Mouse (Mus musculus): ENCODE data around the gene Utp18. TPM values are rescaled to one million over a fixed set of nuclear protein-coding genes. Genes with fewer than 3 reads are reported as not detected.

Gene Utp18
- total and polyA plus RNA-seq, 3 experiments, result 2.9 to 11.3 (median 9.9) TPM

- Histone ChIP-seq H3K4me3 (no peak overlapping the region), H3K79me2 (replicated peaks; ENCODE audit: control insufficient read depth, insufficient read depth, low read length) (no peaks in the 10 kb centered on the region), H3K27me3 (ENCODE audit: control insufficient read depth, insufficient read depth, low read length) (no peaks in the 10 kb centered on the region), H3K4me1 (ENCODE audit: control insufficient read depth, insufficient read depth, low read length) (no peaks in the 10 kb centered on the region), H3K36me3 (ENCODE audit: control insufficient read depth, insufficient read depth, low read length) (no peaks in the 10 kb centered on the region), H3K27ac (no peak overlapping the region), H3K9ac (ENCODE audit: low read depth, low read length) (no peak overlapping the region)
- 33% methylated on average over 2 of the region's 2 CpGs for WGBS
- DNase-seq, result no peak
- intact Hi-C loops (cut with DNase I), result no loop called here
- TF ChIP-seq CTCF (IDR thresholded peaks at IDR 0.05), result no peak
- TF ChIP-seq POLR2A (IDR thresholded peaks at IDR 0.05; ENCODE audit: insufficient read depth, low read depth, low read length), result no peak
- TF ChIP-seq EP300 (IDR thresholded peaks at IDR 0.05; ENCODE audit: insufficient read depth, low read depth, low read length), result no peak
Measured at GRCm38 (mm10) chr11:93847342-93847741, 38.2 kb downstream of the Utp18 start.

GRCm38 (mm10) chr11:93835800-93836199 lies 49.8 kb downstream of the Utp18 start:
- intact Hi-C loops (cut with DNase I), result no loop called here
- TF ChIP-seq POLR2A (IDR thresholded peaks at IDR 0.05; ENCODE audit: insufficient read depth, low read depth, low read length) (no peak), CTCF (IDR thresholded peaks at IDR 0.05) (no peak), EP300 (IDR thresholded peaks at IDR 0.05; ENCODE audit: insufficient read depth, low read depth, low read length) (no peak)
- H3K27me3 ChIP-seq (ENCODE audit: control insufficient read depth, insufficient read depth, low read length), result no peaks in the 10 kb centered on the region
- no peak overlapping the region for H3K9ac ChIP-seq (ENCODE audit: low read depth, low read length)
- WGBS, result 27% methylated on average over 2 of the region's 2 CpGs
- no peak for DNase-seq
- no peak overlapping the region for H3K27ac ChIP-seq
- H3K4me3 ChIP-seq, result no peak overlapping the region
- H3K79me2 ChIP-seq (replicated peaks; ENCODE audit: control insufficient read depth, insufficient read depth, low read length), result no peaks in the 10 kb centered on the region
- no peaks in the 10 kb centered on the region for H3K4me1 ChIP-seq (ENCODE audit: control insufficient read depth, insufficient read depth, low read length)
- no peaks in the 10 kb centered on the region for H3K36me3 ChIP-seq (ENCODE audit: control insufficient read depth, insufficient read depth, low read length)

GRCm38 (mm10) chr11:93829971-93830370 lies 55.6 kb downstream of the Utp18 start:
- intact Hi-C loops (cut with DNase I), result no loop called here
- no peak overlapping the region for H3K9ac ChIP-seq (ENCODE audit: low read depth, low read length)
- no peak overlapping the region for H3K27ac ChIP-seq
- H3K36me3 ChIP-seq (ENCODE audit: control insufficient read depth, insufficient read depth, low read length), result no peaks in the 10 kb centered on the region
- no peak overlapping the region for H3K4me3 ChIP-seq
- no peak for TF ChIP-seq EP300 (IDR thresholded peaks at IDR 0.05; ENCODE audit: insufficient read depth, low read depth, low read length)
- no peaks in the 10 kb centered on the region for H3K79me2 ChIP-seq (replicated peaks; ENCODE audit: control insufficient read depth, insufficient read depth, low read length)
- no peaks in the 10 kb centered on the region; the same call in 1 of the 2 replicates for H3K27me3 ChIP-seq (ENCODE audit: control insufficient read depth, insufficient read depth, low read length)
- no peaks in the 10 kb centered on the region for H3K4me1 ChIP-seq (ENCODE audit: control insufficient read depth, insufficient read depth, low read length)
- DNase-seq, result no peak
- 75% methylated on average over 8 of the region's 8 CpGs for WGBS

GRCm38 (mm10) chr11:93829327-93829679 lies 56.3 kb downstream of the Utp18 start:
- H3K4me1 ChIP-seq (ENCODE audit: control insufficient read depth, insufficient read depth, low read length), result no peaks in the 10 kb centered on the region
- intact Hi-C loops (cut with DNase I), result no loop called here
- no peaks in the 10 kb centered on the region; the same call in 1 of the 2 replicates for H3K27me3 ChIP-seq (ENCODE audit: control insufficient read depth, insufficient read depth, low read length)
- H3K4me3 ChIP-seq, result no peak overlapping the region
- no peak overlapping the region for H3K9ac ChIP-seq (ENCODE audit: low read depth, low read length)
- no peaks in the 10 kb centered on the region for H3K79me2 ChIP-seq (replicated peaks; ENCODE audit: control insufficient read depth, insufficient read depth, low read length)
- TF ChIP-seq EP300 (IDR thresholded peaks at IDR 0.05; ENCODE audit: insufficient read depth, low read depth, low read length), result no peak
- no peak for TF ChIP-seq POLR2A (IDR thresholded peaks at IDR 0.05; ENCODE audit: insufficient read depth, low read depth, low read length)
- TF ChIP-seq CTCF (IDR thresholded peaks at IDR 0.05), result no peak
- H3K36me3 ChIP-seq (ENCODE audit: control insufficient read depth, insufficient read depth, low read length), result no peaks in the 10 kb centered on the region
- 77% methylated on average over 6 of the region's 6 CpGs for WGBS
- DNase-seq, result no peak
- no peak overlapping the region for H3K27ac ChIP-seq

GRCm38 (mm10) chr11:93828619-93829326 lies 56.8 kb downstream of the Utp18 start:
- H3K79me2 ChIP-seq (replicated peaks; ENCODE audit: control insufficient read depth, insufficient read depth, low read length), result no peaks in the 10 kb centered on the region
- no peaks in the 10 kb centered on the region for H3K36me3 ChIP-seq (ENCODE audit: control insufficient read depth, insufficient read depth, low read length)
- intact Hi-C loops (cut with DNase I), result no loop called here
- no peaks in the 10 kb centered on the region for H3K4me1 ChIP-seq (ENCODE audit: control insufficient read depth, insufficient read depth, low read length)
- no peak for DNase-seq
- H3K4me3 ChIP-seq, result no peak overlapping the region
- 72% methylated on average over 14 of the region's 14 CpGs for WGBS
- no peaks in the 10 kb centered on the region; the same call in 1 of the 2 replicates for H3K27me3 ChIP-seq (ENCODE audit: control insufficient read depth, insufficient read depth, low read length)
- no peak overlapping the region for H3K27ac ChIP-seq
- H3K9ac ChIP-seq (ENCODE audit: low read depth, low read length), result no peak overlapping the region
- no peak for TF ChIP-seq CTCF (IDR thresholded peaks at IDR 0.05)
- TF ChIP-seq POLR2A (IDR thresholded peaks at IDR 0.05; ENCODE audit: insufficient read depth, low read depth, low read length), result no peak
- no peak for TF ChIP-seq EP300 (IDR thresholded peaks at IDR 0.05; ENCODE audit: insufficient read depth, low read depth, low read length)

- Histone ChIP-seq H3K4me1 (ENCODE audit: control insufficient read depth, insufficient read depth, low read length) (no peaks in the 10 kb centered on the region), H3K36me3 (ENCODE audit: control insufficient read depth, insufficient read depth, low read length) (no peaks in the 10 kb centered on the region), H3K79me2 (replicated peaks; ENCODE audit: control insufficient read depth, insufficient read depth, low read length) (no peaks in the 10 kb centered on the region), H3K27ac (no peak overlapping the region), H3K27me3 (ENCODE audit: control insufficient read depth, insufficient read depth, low read length) (no peaks in the 10 kb centered on the region), H3K9ac (ENCODE audit: low read depth, low read length) (no peak overlapping the region), H3K4me3 (no peak overlapping the region)
- intact Hi-C loops (cut with DNase I), result no loop called here
- no peak for TF ChIP-seq POLR2A (IDR thresholded peaks at IDR 0.05; ENCODE audit: insufficient read depth, low read depth, low read length)
- TF ChIP-seq EP300 (IDR thresholded peaks at IDR 0.05; ENCODE audit: insufficient read depth, low read depth, low read length), result no peak
- WGBS, result 76% methylated on average over 2 of the region's 2 CpGs
- DNase-seq, result no peak
Measured at GRCm38 (mm10) chr11:93822261-93822660, 63.3 kb downstream of the Utp18 start.

All from heart, adult 2 months (tissue).